Mouse (Mus musculus) CD4-positive naive resting alpha-beta T cell, adult 76 days (primary cell): Measurements from ENCODE around the gene Gmeb1. TPM values are rescaled to one million over a fixed set of nuclear protein-coding genes. Genes with fewer than 3 reads are reported as not detected.

Source experiments
- total RNA-seq: library from RNA; stranded (reverse); gene quantifications from one replicate; pipeline ENCODE4 v1.2.4, GENCODE M21; 2023

Gmeb1 gene
- 37.5 TPM for total RNA-seq

GRCm38 (mm10) chr4:132261514-132262357, at the start of gene Gmeb1:
Gene Gmeb1, minus strand, starts transcription at chr4:132261602.

GRCm38 (mm10) chr4:132302939-132303479, 41.6 kb upstream of the Gmeb1 start, which contains the start of gene Rab42:
Gene Rab42, minus strand, starts transcription at chr4:132303385.

GRCm38 (mm10) chr4:132274156-132274862, 12.9 kb upstream of the Gmeb1 start, which contains the start of gene Taf12:
Gene Taf12, plus strand, starts transcription at chr4:132274375.

GRCm38 (mm10) chr4:132211953-132212734, 49.3 kb downstream of the Gmeb1 start, which contains the start of gene Ythdf2:
Gene Ythdf2, minus strand, starts transcription at chr4:132212303.

Other genes with a start within 250 kb of the Gmeb1 start
- 0.47 TPM for gene Gm10300, start 186.9 kb downstream of the Gmeb1 start, total RNA-seq
- gene Epb41, start 186.3 kb downstream of the Gmeb1 start, total RNA-seq: 145 TPM
- not detected for gene Oprd1, start 117.1 kb downstream of the Gmeb1 start, total RNA-seq
- gene Ythdf2, start 49.3 kb downstream of the Gmeb1 start, total RNA-seq: 82.8 TPM
- 30.9 TPM for gene Taf12, start 12.8 kb upstream of the Gmeb1 start, total RNA-seq
- gene Rab42, start 41.8 kb upstream of the Gmeb1 start, total RNA-seq: not detected
- 27.8 TPM for gene Trnau1ap, start 67.9 kb upstream of the Gmeb1 start, total RNA-seq
- 18.3 TPM for gene Rcc1, start 92.0 kb upstream of the Gmeb1 start, total RNA-seq
- gene Phactr4, start 160.9 kb upstream of the Gmeb1 start, total RNA-seq: 17.0 TPM
- 10.2 TPM for gene Med18, start 202.3 kb upstream of the Gmeb1 start, total RNA-seq
- 8.7 TPM for gene Sesn2, start 248.9 kb upstream of the Gmeb1 start, total RNA-seq